Mouse (Mus musculus) olfactory bulb, adult 2 months (tissue): Measurements from ENCODE around the gene Gm12394. TPM values are rescaled to one million over a fixed set of nuclear protein-coding genes. Genes with fewer than 3 reads are reported as not detected.
"Not testable (repeated sequence)": the region's sequence is repeated elsewhere in the genome, so short reads cannot be mapped to it uniquely, and the experiment has no call there.

ENCODE experiments used
- H3K27ac ChIP-seq: fragments of 200-500 bp; 2 replicates; pipeline ENCODE4 v1.5.1; 2012; ENCODE audit warnings: low read depth, low read length; ENCODE audit not compliant: insufficient read depth
- H3K4me1 ChIP-seq: fragments of 200-500 bp; 2 replicates; pipeline ENCODE4 v1.6.1; 2012; ENCODE audit warnings: low read length; ENCODE audit not compliant: control insufficient read depth, insufficient read depth
- H3K4me3 ChIP-seq: fragments of 200-500 bp; 2 replicates; pipeline ENCODE4 v1.5.1; 2012; ENCODE audit warnings: mild to moderate bottlenecking, low read depth, low read length, moderate library complexity; ENCODE audit not compliant: insufficient read depth
- CTCF ChIP-seq: fragments of 200-500 bp; IDR thresholded peaks from 2 replicates; pipeline ENCODE4 v1.5.1; 2012; ENCODE audit warnings: low read depth, mild to moderate bottlenecking, low read length, moderate library complexity; ENCODE audit not compliant: insufficient read depth
- POLR2A ChIP-seq: fragments of 200-500 bp; IDR thresholded peaks from 2 replicates; pipeline ENCODE4 v1.6.1; 2012; ENCODE audit warnings: mild to moderate bottlenecking, low read depth, low read length, moderate library complexity; ENCODE audit not compliant: insufficient read depth
- WGBS: fragments of 180-500 bp; shearing (Covaris S2); methylation state at CpG from one replicate; pipeline ENCODE4 v1.1.7; 2018; 5-methylcytosine and 5-hydroxymethylcytosine counted together
- polyA plus RNA-seq: library from polyadenylated mRNA; stranded (reverse); fragments of >200 nt; gene quantifications from 2 replicates; pipeline ENCODE4 v1.2.4, GENCODE M21; 2012; ENCODE audit warnings: low replicate concordance; ENCODE audit not compliant: missing spikeins, insufficient read depth, insufficient read length

Gm12394 gene
- polyA plus RNA-seq, 1 experiment: not detected

DNA sequence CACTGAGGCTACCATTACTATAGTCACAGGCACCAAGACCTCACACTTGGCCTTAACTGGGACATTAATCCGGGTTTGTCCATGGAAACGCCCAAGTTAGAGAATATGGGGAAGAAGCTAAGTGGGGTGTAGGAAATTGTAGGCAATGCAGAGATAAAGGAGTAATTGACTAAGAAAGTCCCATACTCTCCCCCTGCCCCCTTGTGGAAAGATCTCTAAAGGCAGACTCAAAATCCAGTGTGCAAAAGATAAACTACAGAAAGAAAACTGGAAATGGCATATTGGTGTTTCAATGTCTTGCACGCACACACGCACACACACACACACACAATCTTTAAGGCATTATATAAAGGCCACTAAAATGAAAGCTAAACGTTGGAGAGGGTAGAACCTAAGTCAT is 14.2 kb upstream of the Gm12394 start:
- 72% methylated on average over 5 of the region's 5 CpGs for WGBS
- Histone ChIP-seq H3K4me1 (no peaks in the 10 kb centered on the region), H3K4me3 (no peak overlapping the region), H3K27ac (no peak overlapping the region)
- TF ChIP-seq CTCF: no peak
- no peak for TF ChIP-seq POLR2A

DNA sequence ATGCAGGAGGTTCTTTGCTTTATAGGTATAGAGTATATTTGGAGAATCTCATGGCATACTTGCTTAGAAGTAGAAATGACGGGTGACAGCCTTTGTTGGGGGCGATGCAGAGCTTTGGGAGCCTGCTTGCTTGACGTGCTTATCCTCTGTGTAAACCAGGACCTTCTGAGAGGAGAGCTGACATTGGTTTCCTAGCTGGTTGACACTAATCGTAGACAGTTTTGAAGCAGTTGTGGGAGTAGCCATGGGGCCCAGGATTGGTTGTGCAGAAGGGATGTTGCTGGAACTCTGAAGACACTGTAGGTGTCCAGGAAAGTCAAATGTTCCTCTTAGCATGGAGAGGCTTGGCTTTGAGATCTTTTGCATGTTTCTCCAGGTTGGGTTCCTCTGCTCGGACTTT is 11.6 kb upstream of the Gm12394 start:
- WGBS: 95% methylated on average over 5 of the region's 5 CpGs
- Histone ChIP-seq H3K27ac (no peak overlapping the region), H3K4me1 (no peaks in the 10 kb centered on the region), H3K4me3 (no peak overlapping the region)
- no peak for TF ChIP-seq POLR2A
- no peak for TF ChIP-seq CTCF

DNA sequence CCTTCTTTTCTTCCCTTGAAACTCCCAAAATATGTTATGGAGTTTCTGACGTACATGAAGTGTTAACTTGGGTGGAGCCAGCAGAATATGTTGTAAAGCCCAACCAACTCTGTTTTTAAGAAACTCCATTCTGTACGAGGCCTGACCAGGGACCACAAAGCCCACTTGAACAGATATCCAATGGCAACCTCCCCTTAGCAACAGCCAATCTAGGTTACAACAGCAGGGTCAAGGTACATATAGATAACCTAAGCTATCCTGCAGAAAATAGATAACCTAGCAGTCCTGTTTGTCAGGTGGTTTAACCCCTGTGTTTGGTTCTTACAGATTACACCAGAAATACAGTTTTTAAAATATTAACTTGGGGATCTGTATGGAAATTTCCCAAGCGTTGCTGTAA is 10.8 kb upstream of the Gm12394 start:
- no peak overlapping the region for H3K27ac ChIP-seq
- H3K4me1 ChIP-seq: no peaks in the 10 kb centered on the region
- H3K4me3 ChIP-seq: no peak overlapping the region
- TF ChIP-seq POLR2A (no peak), CTCF (no peak)
- WGBS: 82% methylated on average over 3 of the region's 3 CpGs

DNA sequence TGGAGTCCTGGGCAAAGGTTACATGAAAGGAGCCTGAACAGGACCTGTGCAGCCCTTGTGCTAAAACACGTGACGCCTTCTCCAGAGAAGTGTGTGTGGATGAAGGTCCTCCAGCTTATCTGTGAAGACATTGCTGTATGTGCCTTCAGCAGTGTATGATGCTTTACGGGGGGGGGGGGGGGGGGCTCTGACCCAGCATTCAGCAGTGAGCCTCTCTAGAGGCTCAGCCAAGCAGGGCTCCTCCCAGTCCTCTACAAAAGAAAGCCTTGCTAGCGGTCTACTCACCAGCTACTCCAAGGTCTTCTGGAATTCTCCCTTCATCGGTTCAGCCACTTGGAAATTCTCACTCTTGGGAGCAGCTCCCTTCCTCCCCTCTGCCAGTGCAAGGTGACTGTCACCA is 6.9 kb upstream of the Gm12394 start:
- not testable (repeated sequence) for H3K4me1 ChIP-seq
- WGBS: 85% methylated on average over 5 of the region's 5 CpGs

DNA sequence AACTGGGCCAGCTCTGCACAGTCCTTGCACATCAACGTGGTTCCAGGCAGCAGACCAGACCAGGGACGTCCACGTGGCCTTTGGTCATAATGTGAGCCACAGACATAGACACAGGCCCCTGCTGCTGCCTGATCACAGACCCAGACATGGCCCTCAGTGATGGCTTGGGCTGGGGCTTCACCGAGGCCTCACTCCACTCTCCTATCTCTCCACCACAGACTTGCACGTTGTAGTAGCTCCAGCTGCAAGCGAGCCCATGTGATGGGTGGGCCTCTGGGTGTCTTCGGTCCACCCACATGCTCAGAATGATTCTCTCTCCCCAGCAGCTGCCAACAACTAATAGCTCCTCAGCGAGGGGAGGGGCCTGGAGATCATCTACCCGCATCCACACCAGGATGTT is 3.9 kb upstream of the Gm12394 start:
- not testable (repeated sequence) for H3K4me3 ChIP-seq, H3K27ac ChIP-seq, H3K4me1 ChIP-seq
- WGBS: 48% methylated on average over 9 of the region's 9 CpGs

More for the DNA sequence above, 6.9 kb upstream of the Gm12394 start:
- not testable (repeated sequence) for H3K4me3 ChIP-seq, H3K27ac ChIP-seq

DNA sequence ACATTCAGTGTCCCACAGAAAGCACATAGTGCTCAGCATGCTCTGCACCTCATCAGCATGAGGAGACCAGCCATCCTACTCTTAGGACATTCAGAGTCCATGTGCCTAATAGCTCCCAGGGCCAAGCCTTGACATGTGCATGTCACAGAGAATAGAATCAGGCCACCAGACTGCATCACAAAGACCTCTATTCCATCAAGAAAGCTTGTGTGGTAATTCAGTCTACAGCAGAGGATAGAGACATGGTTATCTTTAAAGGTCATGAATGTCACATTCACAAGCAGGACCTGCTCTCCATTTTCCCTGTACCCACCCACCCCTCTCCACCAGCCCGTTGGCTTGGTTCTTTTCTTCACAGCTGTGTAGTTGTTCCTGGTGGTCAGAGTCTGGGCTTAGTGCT is 2.8 kb downstream of the Gm12394 start, which contains the start of gene Fam205a1:
Fam205a1 (minus strand) TSS at position 101 of the 400 bp plus-strand sequence.
- H3K4me1 ChIP-seq, H3K27ac ChIP-seq, H3K4me3 ChIP-seq: not testable (repeated sequence)
- 88% methylated on average over 1 of the region's 1 CpGs for WGBS

DNA sequence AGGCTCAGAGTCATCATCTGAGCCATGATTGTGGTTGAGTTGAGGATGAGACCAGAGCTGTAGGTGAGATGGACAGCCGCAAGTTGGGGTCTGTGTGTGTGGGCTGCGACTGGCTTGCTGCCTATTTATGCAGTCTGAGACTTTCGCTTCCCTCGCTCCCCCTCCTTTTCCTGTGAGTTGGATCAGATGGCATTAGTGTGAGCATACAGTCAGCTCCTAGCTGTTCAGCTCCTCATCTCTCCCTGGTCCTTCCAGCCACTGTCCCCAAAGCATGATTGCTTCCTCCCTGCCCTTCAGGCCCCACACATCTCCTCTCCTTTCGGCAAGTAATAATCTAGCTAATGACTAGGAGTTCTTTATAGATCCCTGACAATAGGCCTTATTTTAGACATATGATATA is 82.7 kb downstream of the Gm12394 start, which contains the start of gene Ccl21a:
Ccl21a (minus strand) TSS at position 101 of the 400 bp plus-strand sequence.
- not testable (repeated sequence) for H3K4me1 ChIP-seq, H3K4me3 ChIP-seq, H3K27ac ChIP-seq
- no CpG with 5 or more reads among the region's 5 CpGs for WGBS

DNA sequence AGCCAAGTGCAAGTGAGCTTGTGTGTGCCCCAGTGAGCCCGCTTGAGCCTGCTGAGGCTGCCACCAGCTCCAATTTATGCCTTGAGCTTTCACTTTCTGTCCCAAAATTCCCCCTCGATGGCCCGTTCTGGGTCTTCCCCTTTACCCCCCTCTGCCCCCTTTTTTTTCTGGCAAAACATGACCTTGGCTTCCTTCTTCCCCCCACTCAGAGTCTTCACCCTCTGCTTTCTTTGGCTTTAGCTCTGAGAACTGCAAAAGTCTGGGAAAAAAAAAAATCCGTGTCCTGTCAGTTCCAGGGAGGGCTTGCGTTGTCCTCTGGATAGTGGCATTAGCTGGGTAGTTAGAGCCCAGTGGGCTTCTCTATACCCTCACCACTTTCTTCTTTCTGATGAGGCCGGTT is 100.1 kb downstream of the Gm12394 start, which contains the start of gene Ccl19:
Ccl19 (minus strand) TSS at position 101 of the 400 bp plus-strand sequence.
- WGBS: no CpG with 5 or more reads among the region's 6 CpGs
- H3K4me1 ChIP-seq, H3K4me3 ChIP-seq: not testable (repeated sequence)

DNA sequence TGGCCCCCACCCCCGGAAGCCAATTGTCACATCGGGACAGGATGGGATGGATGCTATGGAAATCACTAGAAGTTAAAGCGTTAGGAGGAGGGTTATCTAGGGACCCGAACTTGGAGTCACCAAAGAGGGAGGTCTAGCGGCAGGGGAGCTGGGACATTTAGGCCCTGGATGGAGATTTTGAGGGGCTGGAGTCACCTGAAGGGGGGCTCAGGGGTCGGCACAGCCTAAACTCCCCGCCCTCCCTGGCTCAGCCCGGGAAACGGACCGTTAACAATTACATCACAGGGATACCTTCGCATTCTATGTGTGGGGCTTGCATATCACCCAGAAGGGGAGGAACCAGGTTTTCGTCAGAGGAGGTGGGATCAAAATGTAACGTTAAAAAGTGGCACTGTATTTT is 121.3 kb downstream of the Gm12394 start, which contains the start of gene 4930578G10Rik:
4930578G10Rik (plus strand) TSS at position 301 of the 400 bp plus-strand sequence.
- not testable (repeated sequence) for H3K4me3 ChIP-seq, H3K27ac ChIP-seq, H3K4me1 ChIP-seq
- WGBS: no CpG with 5 or more reads among the region's 13 CpGs

More for the DNA sequence above, 100.1 kb downstream of the Gm12394 start, which contains the start of gene Ccl19:
- not testable (repeated sequence) for H3K27ac ChIP-seq

Other genes starting within 250 kb of the Gm12394 start
- not detected in 2 replicates for gene Gm10591, start 244.6 kb downstream of the Gm12394 start, polyA plus RNA-seq
- gene Gm2564, start 227.1 kb downstream of the Gm12394 start, polyA plus RNA-seq: not detected in 2 replicates
- not detected in 2 replicates for gene Ccl27b, start 201.5 kb downstream of the Gm12394 start, polyA plus RNA-seq
- gene Il11ra2, start 194.9 kb downstream of the Gm12394 start, polyA plus RNA-seq: not detected in 2 replicates
- gene 4930578G10Rik, start 121.2 kb downstream of the Gm12394 start, polyA plus RNA-seq: not detected in 2 replicates
- gene Ccl19, start 100.2 kb downstream of the Gm12394 start, polyA plus RNA-seq: not detected in 2 replicates
- gene Ccl21a, start 82.8 kb downstream of the Gm12394 start, polyA plus RNA-seq: not detected in 2 replicates
- not detected in 2 replicates for gene Fam205a1, start 2.9 kb downstream of the Gm12394 start, polyA plus RNA-seq
- not detected in 2 replicates for gene Fam205c, start 17.5 kb upstream of the Gm12394 start, polyA plus RNA-seq
- not detected in 2 replicates for gene Phf24, start 59.9 kb upstream of the Gm12394 start, polyA plus RNA-seq
- gene Dnajb5, start 93.0 kb upstream of the Gm12394 start, polyA plus RNA-seq: 176 TPM in 1 of 2 replicates, not detected in the other
- gene 1700022I11Rik, start 112.8 kb upstream of the Gm12394 start, polyA plus RNA-seq: not detected in 2 replicates
- 261 and 1,669 TPM in 2 replicates for gene Vcp, start 143.7 kb upstream of the Gm12394 start, polyA plus RNA-seq
- gene Fancg, start 153.7 kb upstream of the Gm12394 start, polyA plus RNA-seq: not detected in 2 replicates
- not detected in 2 replicates for gene Pigo, start 169.0 kb upstream of the Gm12394 start, polyA plus RNA-seq
- gene Stoml2, start 174.9 kb upstream of the Gm12394 start, polyA plus RNA-seq: not detected in 2 replicates
- not detected in 2 replicates for gene Fam214b, start 189.4 kb upstream of the Gm12394 start, polyA plus RNA-seq
- gene Unc13b, start 202.2 kb upstream of the Gm12394 start, polyA plus RNA-seq: not detected in 2 replicates